Mouse (Mus musculus) frontal cortex, postnatal 10 days (tissue): ENCODE data around the gene Cela1.
A peak's percentile ranks its signal among the peaks of the same experiment; 100 is the strongest.

Source experiments
- DNase-seq, 2 experiments: peaks; one replicate each; pipeline ENCODE4 v3.0.0; 2022; ENCODE audit warnings: low spot score in 2 of 2, mixed read lengths in 1 of 2

Gene Cela1

DNA sequence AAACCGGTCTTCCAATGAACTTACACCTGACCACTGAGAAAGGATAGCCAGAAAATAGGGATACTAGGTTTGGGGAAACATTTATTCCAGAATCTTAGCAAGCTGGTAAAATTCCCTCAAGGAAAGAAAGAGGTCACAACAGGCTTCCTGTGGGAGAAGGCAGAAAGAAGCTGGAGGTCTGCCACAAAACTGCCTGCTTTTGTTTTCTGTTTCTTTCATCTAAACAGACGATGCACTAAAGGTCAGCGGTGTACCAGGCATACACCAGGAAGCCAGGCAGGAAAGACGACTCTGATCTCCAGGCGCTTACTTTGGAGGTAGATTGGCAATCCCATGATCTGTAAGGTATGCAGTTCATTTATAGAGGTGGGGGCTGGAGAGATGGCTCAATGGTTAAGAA lies 16.9 kb downstream of the Cela1 start:
- no peak for DNase-seq

DNA sequence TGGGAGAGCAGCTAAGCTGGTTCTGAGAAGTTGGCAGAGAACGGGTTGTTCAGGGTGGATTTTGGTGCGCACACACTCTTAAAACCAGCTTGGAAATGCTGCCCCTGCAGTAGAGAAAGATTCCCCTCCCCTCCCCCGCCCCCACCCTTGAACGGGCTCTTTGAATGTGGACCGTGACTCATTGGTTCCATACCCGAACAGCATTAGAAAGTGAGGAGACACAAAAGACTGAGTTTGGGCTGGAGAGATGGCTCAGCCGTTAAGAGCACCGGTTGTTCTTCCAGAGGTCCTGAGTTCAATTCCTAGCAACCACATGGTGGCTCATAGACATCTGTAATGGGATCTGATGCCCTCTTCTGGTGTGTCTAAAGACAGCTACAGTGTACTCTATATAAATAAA lies 17.7 kb downstream of the Cela1 start:
- DNase-seq, result no peak

- DNase-seq, result peak in 1 of 2 experiments; percentile 27
These were observed 18.4 kb downstream of the Cela1 start, which contains the start of gene Bin2 for GRCm38 (mm10) chr15:100669337-100669736. TSS of gene Bin2 (minus strand) at chr15:100669553.

- no peak for DNase-seq
These were observed 19.7 kb downstream of the Cela1 start for GRCm38 (mm10) chr15:100667871-100668545.

DNA sequence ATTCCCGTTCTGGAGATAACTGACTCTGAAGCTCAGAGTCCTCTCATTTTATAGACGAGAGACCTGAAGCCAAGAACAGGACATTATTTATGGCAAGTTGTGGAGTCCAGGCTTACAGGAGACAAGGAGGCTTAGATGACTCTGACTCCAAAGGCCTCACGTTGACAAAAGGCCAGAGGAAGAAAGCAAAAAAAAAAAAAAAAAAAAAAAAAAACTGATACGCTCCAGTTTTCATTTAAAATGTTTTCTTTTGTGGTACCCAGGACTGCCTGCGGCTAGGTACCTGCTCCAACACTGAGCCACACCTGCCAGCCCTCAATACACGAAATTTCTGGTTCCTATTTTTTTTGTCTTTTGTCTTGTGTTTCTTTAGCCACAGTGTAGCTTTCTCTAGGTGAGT lies 20.3 kb downstream of the Cela1 start:
- DNase-seq, result no peak

GRCm38 (mm10) chr15:100666851-100667250 lies 20.9 kb downstream of the Cela1 start:
- no peak for DNase-seq

- DNase-seq, result no peak
These were observed 21.5 kb downstream of the Cela1 start for GRCm38 (mm10) chr15:100666219-100666696.

GRCm38 (mm10) chr15:100665411-100666218 lies 22.1 kb downstream of the Cela1 start:
- DNase-seq, result no peak

DNA sequence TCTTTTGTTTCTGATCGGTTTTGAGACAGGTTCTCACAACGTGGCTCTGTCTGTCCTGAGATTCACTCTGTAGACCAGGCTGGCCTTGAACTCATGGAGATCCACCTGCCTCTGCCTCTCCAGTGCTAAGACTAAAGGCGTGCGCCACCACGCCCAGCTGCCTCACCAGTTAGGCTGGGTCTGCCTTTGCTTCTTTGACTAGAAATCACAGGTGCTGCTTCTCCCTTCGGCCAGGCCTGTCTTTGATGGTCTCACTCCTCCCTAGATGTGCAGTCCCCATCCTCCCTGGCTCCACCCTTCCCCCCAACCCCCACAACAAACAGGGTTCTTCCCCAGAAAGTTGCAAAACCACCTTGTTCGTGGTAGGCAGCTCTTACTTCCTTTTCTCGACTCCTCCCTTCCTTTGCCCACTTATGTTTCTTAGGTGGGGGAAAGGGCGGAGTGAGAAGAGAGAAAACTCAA lies 22.9 kb downstream of the Cela1 start:
- no peak for DNase-seq

DNA sequence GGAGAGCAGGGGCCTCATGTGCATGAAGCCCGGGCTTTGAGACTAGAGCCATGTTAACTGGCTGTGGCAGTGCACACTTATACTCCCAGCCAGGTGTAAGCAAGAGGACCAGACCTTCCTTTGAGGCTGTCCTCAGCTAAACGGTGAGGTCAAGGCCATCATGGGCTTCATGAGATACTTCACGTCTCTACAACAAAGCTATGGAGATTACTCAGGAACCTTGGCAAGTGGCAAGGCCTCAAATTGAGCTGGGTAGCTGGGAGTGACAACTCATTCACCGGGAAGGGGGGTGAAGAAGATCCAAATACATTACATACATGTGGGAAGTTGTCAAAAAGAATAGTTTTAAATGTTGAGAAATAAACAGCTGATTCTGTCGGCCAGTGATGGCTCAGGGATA lies 26.9 kb downstream of the Cela1 start:
- no peak for DNase-seq

DNA sequence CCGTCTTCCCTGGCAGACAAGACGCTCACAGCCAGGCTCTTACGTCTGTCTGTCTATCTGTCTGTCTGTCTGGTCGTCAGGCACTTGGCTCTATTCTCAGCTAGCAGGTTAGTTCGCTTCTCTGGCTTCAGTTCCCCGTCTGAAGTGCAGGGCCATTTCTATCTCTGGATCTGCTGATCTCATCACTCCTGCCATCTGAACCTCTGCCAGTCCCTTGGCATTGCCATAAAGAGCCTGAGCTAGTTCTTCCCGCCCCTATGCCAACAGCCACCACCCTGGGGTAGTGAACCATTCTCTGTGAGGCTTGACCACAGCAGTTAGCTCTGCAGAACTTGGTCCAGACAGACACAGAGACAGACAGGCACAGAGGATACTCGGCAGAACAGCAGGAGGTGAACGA lies 27.4 kb downstream of the Cela1 start:
- peak; percentile 22 to 37 for DNase-seq

DNA sequence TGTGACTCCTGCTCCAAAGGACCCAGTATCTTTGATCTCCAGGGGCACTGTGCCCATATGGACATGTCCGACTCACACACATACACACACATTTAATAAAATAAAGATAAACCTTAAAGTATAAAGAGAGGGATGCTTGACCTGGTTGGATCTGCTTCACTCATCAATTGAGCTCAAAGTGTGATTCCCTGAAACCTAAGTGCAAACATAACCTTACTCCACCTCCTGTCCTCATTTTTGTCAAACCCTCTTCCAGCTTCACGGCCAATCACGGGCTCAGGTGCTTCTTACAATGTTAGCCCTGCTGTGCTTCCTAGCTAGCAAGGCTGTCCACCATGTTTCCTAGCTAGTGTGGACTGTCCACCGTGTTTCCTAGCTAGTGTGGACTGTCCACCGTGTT lies 32.5 kb downstream of the Cela1 start:
- DNase-seq, result no peak

GRCm38 (mm10) chr15:100654271-100654670 lies 33.5 kb downstream of the Cela1 start:
- DNase-seq, result no peak

GRCm38 (mm10) chr15:100651610-100652009 lies 36.1 kb downstream of the Cela1 start:
- no peak for DNase-seq

DNA sequence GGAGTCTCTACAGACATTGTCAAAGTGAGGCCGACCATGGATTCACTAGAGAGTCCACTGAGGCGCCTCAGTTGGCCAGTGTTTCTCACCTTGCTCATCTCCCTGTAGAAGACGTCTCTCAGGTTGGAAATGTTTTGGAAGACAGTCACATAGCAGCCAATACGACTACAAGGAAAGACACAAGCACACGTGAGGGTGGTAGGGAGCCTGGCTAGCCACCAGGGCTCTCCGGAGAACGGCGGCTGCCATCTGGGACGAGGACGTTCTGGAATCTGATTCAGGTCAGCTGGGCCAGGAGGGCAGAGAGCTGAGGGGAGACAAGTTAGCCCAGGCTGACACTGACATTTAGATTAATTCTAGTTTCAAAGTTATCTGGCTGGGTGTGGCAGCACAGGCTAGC lies 37.6 kb downstream of the Cela1 start:
- DNase-seq, result no peak

DNA sequence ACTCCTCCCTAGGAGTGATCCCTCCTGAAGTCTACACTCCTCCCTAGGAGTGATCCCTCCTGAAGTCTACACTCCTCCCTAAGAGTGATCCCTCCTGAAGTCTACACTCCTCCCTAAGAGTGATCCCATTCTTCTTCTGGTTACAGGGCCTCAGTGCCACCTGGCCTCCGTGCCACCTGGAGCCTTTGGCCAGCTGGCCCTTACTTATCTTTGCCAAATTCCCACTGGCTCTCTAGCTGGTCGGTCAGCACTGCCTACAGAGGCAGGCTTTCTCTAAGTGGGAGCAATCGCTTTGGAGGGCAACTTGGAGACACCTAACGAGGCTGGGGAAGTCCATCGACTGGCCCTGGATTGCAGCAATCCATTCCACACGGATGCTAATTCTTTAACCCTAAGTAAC lies 41.6 kb downstream of the Cela1 start:
- no peak for DNase-seq

GRCm38 (mm10) chr15:100642451-100642850 lies 45.3 kb downstream of the Cela1 start:
- DNase-seq, result no peak

- no peak for DNase-seq
These were observed 46.4 kb downstream of the Cela1 start for GRCm38 (mm10) chr15:100641226-100641810.

DNA sequence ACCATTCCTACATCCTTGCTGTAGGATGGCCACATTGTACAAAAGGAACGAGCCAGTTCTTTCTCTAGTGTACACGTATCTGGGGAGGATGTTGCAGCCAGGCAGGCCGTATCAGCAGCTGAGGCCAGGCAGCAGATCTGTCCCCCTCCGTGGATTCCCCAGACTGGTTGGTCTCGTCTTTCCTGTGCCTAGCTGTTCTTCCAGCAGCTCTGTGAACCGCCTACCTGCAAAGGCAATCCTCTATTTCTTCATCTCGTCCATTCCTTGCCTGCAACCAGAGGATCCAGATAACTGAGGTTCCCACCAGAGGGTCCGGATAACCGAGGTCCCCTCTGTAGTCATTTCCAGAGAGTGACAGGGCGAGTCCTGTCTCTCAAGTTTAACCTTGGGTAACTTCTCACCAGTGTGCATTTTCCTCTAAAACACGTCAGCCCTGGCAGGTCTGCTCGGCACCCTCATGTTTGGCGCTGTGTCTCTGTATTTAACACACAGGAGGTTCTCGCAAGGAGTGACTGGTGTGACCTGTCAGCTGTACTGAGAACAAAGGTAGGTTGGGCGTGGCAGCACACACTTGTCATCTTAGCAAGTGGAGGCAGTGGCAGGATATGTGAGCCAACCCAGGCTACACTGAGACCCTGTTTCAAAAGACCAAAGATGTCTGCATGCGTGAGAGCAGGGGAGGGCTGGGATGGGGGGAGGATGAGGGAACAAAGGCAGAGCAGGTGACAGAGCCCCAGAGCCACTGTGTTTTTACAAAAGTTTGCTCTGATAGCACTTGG lies 47.6 kb downstream of the Cela1 start:
- no peak for DNase-seq

- DNase-seq, result no peak
These were observed 50.1 kb downstream of the Cela1 start for GRCm38 (mm10) chr15:100637661-100638060.

GRCm38 (mm10) chr15:100636700-100637501 lies 50.8 kb downstream of the Cela1 start, which contains the start of gene Smagp:
TSS of gene Smagp (minus strand) at chr15:100636940.
- DNase-seq, result no peak
